Mouse (Mus musculus) B cell, adult 2 months (primary cell): ENCODE measurements around the gene Pdcl3.
"Not testable (repeated sequence)": the region's sequence is repeated elsewhere in the genome, so short reads cannot be mapped to it uniquely, and the experiment has no call there.

Source experiments
- DNase-seq, 2 experiments: peaks; one replicate each; pipeline ENCODE4 v3.0.0; 2022

Gene Pdcl3

DNA sequence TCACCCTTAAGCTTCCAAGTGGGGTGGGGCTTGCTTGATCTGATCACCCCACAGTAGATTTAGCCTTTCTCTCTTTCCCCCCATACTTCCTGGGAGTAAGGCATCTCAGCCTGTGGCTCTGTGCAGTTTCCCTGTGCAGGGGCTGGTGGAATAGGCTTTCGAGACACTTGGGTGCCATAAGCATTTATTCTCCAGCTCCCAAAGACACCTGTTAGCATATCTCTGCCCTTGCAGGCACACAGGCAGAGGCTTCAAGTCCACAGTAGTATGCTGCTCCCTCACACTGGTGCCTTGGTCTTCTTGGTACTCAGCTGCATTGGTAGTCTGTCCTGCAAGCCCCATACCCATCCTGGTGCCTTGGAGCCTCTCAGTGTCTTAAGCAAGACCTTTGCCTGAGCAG lies 40.4 kb downstream of the Pdcl3 start:
- DNase-seq: no peak

GRCm38 (mm10) chr1:39029176-39029575 lies 43.8 kb downstream of the Pdcl3 start:
- DNase-seq: no peak

- DNase-seq: peak in 1 of 2 experiments; percentile 3
Observed at GRCm38 (mm10) chr1:39030108-39030507, 44.7 kb downstream of the Pdcl3 start.

- DNase-seq: no peak
Observed at GRCm38 (mm10) chr1:39035817-39036216, 50.4 kb downstream of the Pdcl3 start.

DNA sequence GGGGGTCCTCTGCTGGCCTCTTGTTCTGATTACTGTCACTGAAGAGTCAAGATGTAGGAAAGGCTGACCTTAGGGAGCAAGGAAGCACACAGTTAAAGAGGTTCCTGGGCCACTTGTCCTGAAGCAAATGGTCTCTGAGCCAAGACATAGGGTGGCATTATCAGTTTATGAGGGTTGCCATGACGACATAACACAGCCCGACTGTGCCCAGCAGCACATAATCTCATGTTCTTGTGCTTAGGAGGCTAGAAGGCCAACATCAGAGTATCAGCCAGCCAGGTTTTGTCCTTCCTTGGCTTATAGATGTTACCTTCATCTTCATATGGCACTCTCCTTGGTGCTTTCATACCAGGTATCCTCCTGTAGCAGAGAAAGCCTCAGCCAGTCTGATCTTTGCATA lies 56.8 kb downstream of the Pdcl3 start:
- no peak for DNase-seq

- not testable (repeated sequence) for DNase-seq
Observed at GRCm38 (mm10) chr1:39044442-39044841, 59.0 kb downstream of the Pdcl3 start.

- DNase-seq: no peak
Observed at GRCm38 (mm10) chr1:39046689-39047088, 61.3 kb downstream of the Pdcl3 start.
